Mouse (Mus musculus) heart, adult 2 months (tissue): ENCODE results near the gene Adam1a. TPM values are rescaled to one million over a fixed set of nuclear protein-coding genes. Genes with fewer than 3 reads are reported as not detected.

ENCODE experiments used
- DNase-seq, 2 experiments: peaks; one replicate each; pipeline ENCODE4 v3.0.0; 2021
- H3K27ac ChIP-seq: fragments of 200-600 bp; 2 replicates; pipeline ENCODE4 v1.8.1; 2022
- H3K27me3 ChIP-seq: fragments of 200-500 bp; 2 replicates; pipeline ENCODE4 v1.6.1; 2012; ENCODE audit warnings: mild to moderate bottlenecking, low read length, inconsistent platforms, mixed read lengths; ENCODE audit not compliant: control insufficient read depth, insufficient read depth
- H3K36me3 ChIP-seq: fragments of 200-500 bp; 2 replicates; pipeline ENCODE4 v1.6.1; 2012; ENCODE audit warnings: low read length, inconsistent platforms; ENCODE audit not compliant: control insufficient read depth, insufficient read depth
- H3K4me1 ChIP-seq: fragments of 200-500 bp; 2 replicates; pipeline ENCODE4 v1.6.1; 2011; ENCODE audit warnings: low read length; ENCODE audit not compliant: control insufficient read depth, insufficient read depth
- H3K4me3 ChIP-seq: fragments of 200-600 bp; 2 replicates; pipeline ENCODE4 v1.8.1; 2022
- H3K79me2 ChIP-seq: fragments of 200-500 bp; replicated peaks from 2 replicates; pipeline ENCODE4 v1.6.1; 2012; ENCODE audit warnings: mild to moderate bottlenecking, inconsistent platforms, low read length, moderate library complexity, mixed read lengths; ENCODE audit not compliant: control insufficient read depth, insufficient read depth
- H3K9ac ChIP-seq: fragments of 200-500 bp; 2 replicates; pipeline ENCODE4 v1.6.1; 2012; ENCODE audit warnings: low read depth, mild to moderate bottlenecking, control low read depth, inconsistent platforms, low read length, mixed read lengths
- CTCF ChIP-seq: fragments of 200-600 bp; IDR thresholded peaks from 2 replicates; pipeline ENCODE4 v1.8.1; 2022; ENCODE audit warnings: antibody characterized with exemption, mild to moderate bottlenecking, moderate library complexity
- EP300 ChIP-seq: fragments of 200-500 bp; IDR thresholded peaks from 2 replicates; pipeline ENCODE4 v1.6.1; 2011; ENCODE audit warnings: low read depth, low read length, control low read depth; ENCODE audit not compliant: insufficient read depth
- POLR2A ChIP-seq: fragments of 200-500 bp; IDR thresholded peaks from 2 replicates; pipeline ENCODE4 v1.6.1; 2011; ENCODE audit warnings: mild to moderate bottlenecking, low read depth, low read length, control low read depth; ENCODE audit not compliant: insufficient read depth
- WGBS: fragments of 180-500 bp; shearing (Covaris S2); methylation state at CpG from one replicate; pipeline ENCODE4 v1.1.7; 2018; 5-methylcytosine and 5-hydroxymethylcytosine counted together
- intact Hi-C: fragments of 180-260 bp; cut with DNase I; formaldehyde crosslinking; loops from one replicate; pipeline ENCODE4 v1.15.1; 2025
- polyA plus RNA-seq: library from polyadenylated mRNA; depleted of rRNA; stranded (reverse); fragments of >200 nt; gene quantifications from 2 replicates; pipeline ENCODE4 v1.2.3, GENCODE M21; 2012
- total RNA-seq, 2 experiments: library from RNA; stranded (reverse); gene quantifications; 2 replicates each; pipeline ENCODE4 v1.2.3; 2021

Adam1a gene
- total and polyA plus RNA-seq, 3 experiments, result 1.0 to 3.4 (median 2.5) TPM

- H3K79me2 ChIP-seq, result peaks cover 3% of the 10 kb centered on the region
- 0 out of 2 replicates have a peak, but pooled peaks cover 2% of the 10 kb centered on the region for H3K36me3 ChIP-seq
- H3K9ac ChIP-seq, result peak overlapping the region; percentile 93
- peak in 1 of 2 experiments; percentile 29 for DNase-seq
- peak overlapping the region; percentile 91 for H3K27ac ChIP-seq
- 51% methylated on average over 11 of the region's 11 CpGs for WGBS
- intact Hi-C loops, result no loop called here
- TF ChIP-seq POLR2A (0 out of 2 replicates have a peak, but pooled peaks have one; percentile 3), EP300 (no peak), CTCF (no peak)
- H3K27me3 ChIP-seq, result no peaks in the 10 kb centered on the region
- peak overlapping the region; percentile 74 for H3K4me3 ChIP-seq
- H3K4me1 ChIP-seq, result peaks cover 29% of the 10 kb centered on the region
These were observed 47.0 kb upstream of the Adam1a start for GRCm38 (mm10) chr5:121592064-121592815.

GRCm38 (mm10) chr5:121591417-121592063 lies 46.3 kb upstream of the Adam1a start:
- Histone ChIP-seq H3K4me3 (peak overlapping the region; percentile 74; the same call in 1 of the 2 replicates), H3K79me2 (peaks cover 3% of the 10 kb centered on the region), H3K27ac (peak overlapping the region; percentile 91), H3K9ac (peak overlapping the region; percentile 17; the same call in 1 of the 2 replicates), H3K36me3 (peaks cover 4% of the 10 kb centered on the region), H3K4me1 (peaks cover 31% of the 10 kb centered on the region), H3K27me3 (no peaks in the 10 kb centered on the region)
- intact Hi-C loops, result no loop called here
- TF ChIP-seq CTCF (no peak), EP300 (no peak), POLR2A (peak; percentile 16; the same call in 1 of the 2 replicates)
- DNase-seq, result peak in 1 of 2 experiments; percentile 44
- 28% methylated on average over 11 of the region's 11 CpGs for WGBS

GRCm38 (mm10) chr5:121589928-121590327 lies 44.6 kb upstream of the Adam1a start:
- Histone ChIP-seq H3K4me3 (no peak overlapping the region), H3K79me2 (peaks cover 3% of the 10 kb centered on the region), H3K9ac (no peak overlapping the region), H3K36me3 (peaks cover 4% of the 10 kb centered on the region), H3K27ac (no peak overlapping the region), H3K4me1 (peaks cover 35% of the 10 kb centered on the region), H3K27me3 (no peaks in the 10 kb centered on the region)
- WGBS, result 35% methylated on average over 6 of the region's 6 CpGs
- intact Hi-C loops, result no loop called here
- no peak for TF ChIP-seq POLR2A
- TF ChIP-seq CTCF, result no peak
- TF ChIP-seq EP300, result no peak
- DNase-seq, result no peak

- H3K4me3 ChIP-seq, result no peak overlapping the region
- intact Hi-C loops, result no loop called here
- no peak for TF ChIP-seq CTCF
- peak; percentile 91 for TF ChIP-seq EP300
- peak; percentile 62; the same call in 1 of the 2 replicates for TF ChIP-seq POLR2A
- DNase-seq, result peak; percentile 74 to 80
- peaks cover 3% of the 10 kb centered on the region; the same call in 1 of the 2 replicates for H3K79me2 ChIP-seq
- no peaks in the 10 kb centered on the region for H3K27me3 ChIP-seq
- peaks cover 30% of the 10 kb centered on the region for H3K4me1 ChIP-seq
- H3K27ac ChIP-seq, result peak overlapping the region; percentile 79
- 24% methylated on average over 6 of the region's 6 CpGs for WGBS
- H3K9ac ChIP-seq, result peak overlapping the region; percentile 50
- H3K36me3 ChIP-seq, result peaks cover 7% of the 10 kb centered on the region
These were observed 41.2 kb upstream of the Adam1a start for GRCm38 (mm10) chr5:121586400-121587039.

GRCm38 (mm10) chr5:121585699-121586098 lies 40.4 kb upstream of the Adam1a start:
- Histone ChIP-seq H3K36me3 (peaks cover 7% of the 10 kb centered on the region), H3K4me3 (no peak overlapping the region), H3K27ac (peak overlapping the region; percentile 79), H3K27me3 (no peaks in the 10 kb centered on the region), H3K4me1 (peaks cover 26% of the 10 kb centered on the region), H3K9ac (no peak overlapping the region), H3K79me2 (peaks cover 3% of the 10 kb centered on the region; the same call in 1 of the 2 replicates)
- 60% methylated on average over 5 of the region's 5 CpGs for WGBS
- TF ChIP-seq POLR2A (no peak), CTCF (no peak), EP300 (no peak)
- no peak for DNase-seq
- intact Hi-C loops, result loop anchor here (2.0 kb wide), 1 partner anchor 15 kb away; no protein-coding TSS in a partner anchor
